Mouse (Mus musculus): Measurements from ENCODE around the gene Sipa1l2.
"Not testable (repeated sequence)": the region's sequence is repeated elsewhere in the genome, so short reads cannot be mapped to it uniquely, and the experiment has no call there.

The Sipa1l2 gene

DNA sequence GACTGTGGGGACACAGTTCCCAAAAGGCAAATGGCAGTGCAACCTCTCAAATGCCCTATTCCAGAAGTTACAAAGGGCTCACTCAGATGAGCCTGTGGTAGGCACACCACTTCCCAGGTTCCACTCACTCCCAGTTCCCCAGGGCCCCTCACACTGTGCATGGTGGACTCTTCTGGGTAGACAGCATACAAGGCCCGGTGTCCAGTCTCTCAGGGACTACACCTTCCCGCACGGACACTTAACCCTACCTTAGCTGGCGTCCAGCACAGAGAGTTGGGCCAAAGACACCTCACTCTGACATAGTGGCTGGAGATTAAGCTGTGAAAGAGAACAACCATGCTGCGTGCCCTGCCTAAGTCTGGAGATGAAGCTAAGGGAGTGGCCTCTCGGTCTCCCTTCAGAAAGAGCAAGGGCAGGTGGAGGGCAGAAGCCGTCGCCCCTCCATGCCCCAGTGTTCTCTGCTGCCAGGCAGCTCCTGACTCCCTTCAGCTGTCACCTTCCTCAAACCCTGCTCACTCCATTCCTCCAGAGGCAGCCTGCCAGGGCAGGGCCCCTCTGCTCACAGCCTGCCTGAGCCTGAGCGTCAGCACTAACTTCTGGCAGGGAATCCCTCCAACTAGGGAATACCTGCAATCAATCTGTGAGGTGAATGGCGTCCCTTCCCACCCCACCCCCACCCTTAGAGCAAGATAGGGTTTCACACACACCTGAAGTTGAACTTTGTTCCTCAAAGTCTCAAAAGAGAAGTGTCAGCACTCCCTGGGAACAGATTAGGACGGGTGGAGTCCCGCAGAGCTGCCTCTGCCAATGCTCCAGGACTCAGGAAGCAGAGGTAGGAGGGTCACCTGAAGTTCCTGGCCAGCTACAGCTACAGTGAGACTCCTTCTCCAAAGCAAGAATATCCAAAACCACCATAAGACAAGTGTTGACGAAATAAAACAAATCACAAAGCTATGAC lies 30.3 kb downstream of the Sipa1l2 start:
- DNase-seq (ENCODE audit: extremely low spot score, low spot score), result no peak

DNA sequence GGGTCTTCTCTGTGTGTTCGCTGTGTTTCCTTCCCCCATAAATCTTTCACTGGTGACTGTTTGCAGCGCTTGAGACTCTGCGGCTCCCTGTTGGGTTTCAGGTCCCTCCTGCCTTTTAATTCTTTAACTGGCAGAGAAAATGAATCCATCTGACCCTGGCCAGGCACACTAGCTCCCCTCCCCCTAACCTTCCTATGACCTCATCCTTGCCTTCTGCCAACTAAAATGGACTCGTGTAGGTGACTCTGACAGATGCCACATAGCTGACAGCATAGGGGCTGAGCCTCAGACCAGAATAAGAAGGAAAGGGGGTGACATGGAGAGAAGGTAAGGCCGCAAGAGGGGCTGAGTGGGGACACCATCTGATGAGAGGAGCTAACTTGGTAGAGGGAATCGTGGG lies 31.3 kb downstream of the Sipa1l2 start:
- DNase-seq (ENCODE audit: extremely low spot score, low spot score), result no peak

DNA sequence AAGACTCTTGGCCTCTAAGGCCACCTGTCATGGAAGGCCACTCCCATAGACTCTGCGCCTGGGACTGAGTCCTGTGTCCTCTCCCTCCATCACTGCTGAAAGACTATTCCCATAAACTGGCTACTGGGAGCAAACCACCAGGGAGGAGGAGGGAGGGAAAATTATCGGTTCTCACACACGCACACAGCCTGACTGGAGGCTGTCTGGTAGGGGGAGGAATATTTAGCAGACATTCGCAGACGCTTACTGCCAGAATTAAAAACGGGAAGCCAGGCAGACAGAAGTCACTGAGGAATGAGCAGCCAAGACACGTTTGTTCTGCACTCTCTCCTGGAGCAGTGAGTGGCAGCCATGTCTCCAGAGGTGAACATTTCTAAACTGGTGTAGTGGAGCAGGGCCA lies 35.9 kb downstream of the Sipa1l2 start:
- DNase-seq (ENCODE audit: extremely low spot score, low spot score), result no peak

DNA sequence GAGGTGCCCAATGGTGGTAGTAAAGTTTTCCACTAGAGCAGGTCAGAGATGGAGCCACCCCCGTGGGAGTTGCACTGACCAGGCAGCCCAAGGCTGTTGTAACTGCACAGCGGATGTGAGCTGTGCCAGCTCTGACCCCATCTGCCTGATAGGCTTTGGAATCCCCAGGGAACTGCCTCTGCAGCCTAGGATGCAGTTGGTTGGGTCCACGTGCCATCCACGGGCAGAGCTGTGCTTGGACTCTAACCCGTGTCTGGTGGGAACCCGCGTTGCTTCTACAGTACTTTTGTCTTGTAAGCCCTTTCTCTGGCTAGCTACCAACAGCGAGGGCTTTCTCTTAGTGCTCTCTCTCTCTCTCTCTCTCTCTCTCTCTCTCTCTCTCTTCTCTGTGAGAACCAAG lies 36.7 kb downstream of the Sipa1l2 start:
- DNase-seq (ENCODE audit: extremely low spot score, low spot score), result no peak

DNA sequence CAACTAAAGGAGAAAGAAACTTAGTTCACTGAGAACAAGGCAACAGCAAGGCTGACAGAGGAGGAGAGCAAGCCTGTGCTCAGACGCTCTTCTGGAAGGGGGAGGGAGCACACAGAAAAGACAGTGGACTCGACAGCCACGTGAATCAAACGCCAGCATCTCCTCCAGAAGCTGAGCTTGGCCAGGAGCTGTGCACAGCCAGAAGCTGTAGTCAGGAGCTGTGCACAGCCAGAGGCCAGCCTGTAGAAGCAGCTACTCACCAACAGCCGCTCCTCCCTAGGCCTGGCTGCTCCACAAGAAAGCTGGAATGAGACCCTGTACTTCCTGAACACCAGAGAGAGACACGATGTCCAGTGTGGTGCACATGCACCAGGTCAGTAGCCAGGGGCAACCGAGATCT lies 37.4 kb downstream of the Sipa1l2 start:
- no peak for DNase-seq (ENCODE audit: extremely low spot score, low spot score)

DNA sequence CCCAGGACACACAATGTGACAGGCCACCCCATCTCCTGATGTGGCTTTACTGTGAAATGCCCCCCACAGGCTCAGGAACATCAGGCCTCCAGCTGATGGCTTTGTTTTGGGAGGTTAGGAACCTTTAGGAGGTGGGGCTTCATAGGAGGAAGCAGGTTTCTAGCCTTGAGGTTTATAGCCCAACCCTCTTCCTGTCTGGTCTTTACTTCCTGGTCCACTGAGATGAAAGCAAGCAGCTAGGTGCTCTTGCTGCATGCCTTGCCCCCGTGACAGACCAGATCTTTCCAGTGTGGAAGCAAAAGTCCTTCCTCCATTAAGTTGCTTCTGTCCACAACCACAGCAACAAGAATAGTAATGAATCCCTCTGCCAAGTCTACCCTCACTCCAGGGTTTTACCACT lies 38.0 kb downstream of the Sipa1l2 start:
- no peak for DNase-seq (ENCODE audit: extremely low spot score, low spot score)

DNA sequence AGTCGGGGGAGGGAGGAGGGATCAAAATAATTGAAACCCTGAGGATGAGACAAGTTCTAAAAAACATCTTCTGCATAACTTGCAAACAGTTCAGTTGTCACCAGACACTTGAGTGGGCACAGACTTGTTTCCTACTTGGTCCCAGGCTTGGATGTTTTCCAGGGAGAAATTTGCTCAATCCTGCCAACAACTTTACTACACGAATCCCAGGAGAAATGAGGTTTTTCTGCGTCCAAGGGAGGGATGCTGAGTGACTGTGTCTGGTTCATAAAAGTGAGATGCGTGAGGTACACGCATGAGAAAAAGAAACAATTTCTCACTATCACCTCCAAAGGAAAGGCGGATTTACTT lies 38.5 kb downstream of the Sipa1l2 start:
- no peak for DNase-seq (ENCODE audit: extremely low spot score, low spot score)

DNA sequence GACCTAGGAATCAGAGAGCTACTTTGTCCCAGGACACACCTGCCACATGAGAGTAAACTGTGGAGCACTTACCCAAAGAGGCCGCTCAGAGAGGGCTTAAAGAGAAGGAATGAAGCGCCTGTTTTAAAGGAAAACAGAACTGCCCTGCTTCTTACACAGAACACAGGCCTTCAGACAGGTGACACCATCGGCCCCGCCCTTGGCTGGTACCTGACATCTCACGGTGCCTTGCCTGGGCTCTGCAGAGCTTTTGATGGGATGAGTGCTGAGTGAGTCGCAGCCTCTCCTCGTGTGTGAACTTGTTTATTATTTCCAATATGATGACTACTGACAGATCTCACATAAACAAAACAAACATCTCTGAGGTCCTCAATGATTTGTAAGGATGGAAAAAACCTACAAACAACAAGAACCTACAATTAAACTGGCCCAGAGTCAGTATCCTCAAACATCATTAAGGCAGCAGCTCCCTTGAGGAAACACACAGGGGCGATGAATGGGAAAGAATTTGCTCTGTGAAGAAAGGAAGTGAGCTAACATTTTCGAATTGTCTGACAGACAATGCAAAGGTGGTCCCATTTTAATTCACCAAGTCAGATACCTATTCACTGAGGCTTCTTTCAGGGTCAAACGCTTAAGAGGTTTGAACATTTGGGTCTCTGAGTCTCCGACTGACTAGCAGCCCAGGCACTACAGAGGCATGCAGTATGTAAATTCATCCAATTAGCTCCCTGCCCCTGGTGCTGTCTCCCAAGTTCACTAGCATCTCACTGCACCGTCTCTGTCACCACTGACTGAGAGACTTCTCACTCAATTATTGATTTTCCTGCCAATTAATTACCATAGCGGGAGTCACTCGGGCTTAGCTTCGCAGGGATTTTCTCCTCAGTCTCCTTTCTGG lies 39.2 kb downstream of the Sipa1l2 start:
- no peak for DNase-seq (ENCODE audit: extremely low spot score, low spot score)

DNA sequence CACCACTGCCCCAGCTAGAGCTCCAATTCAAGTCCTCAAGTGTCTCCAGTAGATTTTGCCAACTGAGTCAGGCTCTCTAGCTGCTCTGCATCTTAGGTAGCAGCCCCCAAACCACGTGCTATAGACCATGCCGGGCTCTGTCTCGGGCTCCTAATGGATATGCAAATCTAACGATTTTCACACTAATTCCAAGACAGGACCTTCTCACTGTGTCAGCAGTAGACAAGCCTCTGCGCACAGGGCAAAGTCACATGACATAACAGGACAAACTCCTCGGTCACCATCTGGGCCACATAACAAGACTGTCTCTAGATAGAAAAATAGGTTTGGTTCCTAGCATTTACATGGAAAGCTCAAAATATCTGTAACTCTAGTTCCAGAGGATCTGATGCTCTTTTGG lies 40.6 kb downstream of the Sipa1l2 start:
- DNase-seq (ENCODE audit: extremely low spot score, low spot score), result no peak

DNA sequence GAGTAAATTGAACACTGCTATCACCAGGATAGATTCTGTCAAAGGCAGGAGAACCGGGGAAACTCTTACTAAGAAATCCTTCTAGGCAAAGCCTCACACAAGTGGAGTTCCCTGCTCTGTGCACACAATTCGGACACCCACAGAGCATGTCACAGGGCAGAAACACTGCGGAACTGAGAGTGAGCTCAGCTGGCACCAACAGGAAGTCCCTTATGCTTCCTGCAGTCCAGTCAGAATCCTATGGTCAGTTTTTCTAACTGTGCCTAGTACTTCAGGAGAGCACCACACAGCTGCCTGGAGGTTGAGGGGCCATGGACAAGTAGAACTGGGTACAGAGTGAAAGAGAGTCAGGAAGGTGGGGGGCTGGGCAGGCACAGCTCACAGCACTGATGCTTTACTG lies 41.7 kb downstream of the Sipa1l2 start:
- DNase-seq (ENCODE audit: extremely low spot score, low spot score), result no peak

DNA sequence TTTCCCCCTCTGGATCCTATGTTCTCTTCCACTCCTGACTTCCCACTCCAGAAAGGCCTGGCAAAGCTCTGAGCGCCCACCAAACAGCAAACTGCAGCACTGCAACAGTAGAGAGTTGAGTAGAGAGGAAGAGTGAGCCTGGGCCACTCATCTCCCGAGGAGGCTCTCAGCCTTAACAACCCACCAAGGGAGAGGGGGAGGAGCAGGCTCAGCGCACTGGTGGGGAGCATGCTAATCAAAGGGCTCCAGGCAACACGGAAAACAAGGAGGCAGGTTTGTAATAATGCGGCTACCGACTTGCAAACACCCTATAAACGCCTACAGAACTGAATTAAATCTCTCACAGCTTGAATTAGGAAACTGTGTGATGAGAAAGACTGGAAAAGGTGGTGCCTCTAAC lies 42.6 kb downstream of the Sipa1l2 start:
- DNase-seq (ENCODE audit: extremely low spot score, low spot score), result no peak

DNA sequence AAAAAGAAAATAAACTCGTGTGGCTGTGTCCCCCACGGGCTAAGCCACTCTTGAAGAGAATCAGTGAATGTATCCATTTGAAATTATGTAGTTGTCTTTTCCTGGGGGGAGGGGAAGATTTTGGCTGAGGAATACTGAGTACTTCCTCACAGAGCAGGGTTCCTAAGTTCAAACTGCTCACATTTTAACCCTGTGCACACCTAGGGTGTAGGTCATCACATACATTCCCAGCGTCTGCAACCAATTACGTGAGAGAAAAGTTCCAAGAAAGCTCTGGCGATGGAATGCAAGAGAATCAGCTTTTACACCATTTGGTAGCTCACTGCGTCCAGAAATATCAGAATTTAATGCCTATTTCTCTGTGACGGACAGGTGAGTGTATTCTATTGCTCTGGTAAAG lies 43.0 kb downstream of the Sipa1l2 start:
- no peak for DNase-seq (ENCODE audit: extremely low spot score, low spot score)

DNA sequence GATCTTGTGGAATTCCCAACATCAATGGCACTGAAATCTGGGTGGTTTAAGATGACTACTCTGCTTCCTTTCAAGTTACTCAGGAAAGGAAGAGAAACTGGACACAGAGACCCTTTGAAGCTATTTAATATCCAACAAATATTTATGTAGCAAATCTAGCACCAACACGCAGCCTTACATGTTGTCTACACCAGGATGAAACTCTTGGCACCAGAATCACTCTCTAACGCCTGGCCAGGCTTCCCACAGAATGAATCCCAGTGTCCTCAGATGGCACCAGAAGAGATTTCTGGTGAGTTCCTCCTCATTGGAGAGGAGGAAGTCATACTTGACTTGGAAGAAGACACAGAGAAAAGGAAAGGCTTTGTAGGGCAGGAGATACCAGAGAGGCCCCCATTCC lies 45.1 kb downstream of the Sipa1l2 start:
- no peak for DNase-seq (ENCODE audit: extremely low spot score, low spot score)

DNA sequence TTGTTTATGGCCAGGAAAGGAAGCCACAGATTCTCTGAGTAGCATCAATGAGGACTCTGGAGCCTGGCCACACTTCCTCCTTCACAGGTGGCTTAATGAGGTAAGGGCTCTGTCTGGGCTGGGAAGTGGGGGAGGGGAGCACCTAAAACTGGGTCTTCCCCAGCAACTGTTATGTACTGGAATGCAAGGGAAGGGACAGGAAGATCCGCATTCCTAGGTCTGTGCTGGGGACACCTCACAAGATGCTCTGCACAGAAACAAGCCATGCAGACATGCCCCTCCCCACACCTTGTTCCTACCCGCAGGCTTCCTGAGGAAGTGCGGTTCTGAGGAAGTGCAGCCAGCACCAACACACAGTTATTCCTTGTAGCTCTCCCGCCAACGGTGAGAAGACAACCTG lies 46.4 kb downstream of the Sipa1l2 start:
- no peak for DNase-seq (ENCODE audit: extremely low spot score, low spot score)

DNA sequence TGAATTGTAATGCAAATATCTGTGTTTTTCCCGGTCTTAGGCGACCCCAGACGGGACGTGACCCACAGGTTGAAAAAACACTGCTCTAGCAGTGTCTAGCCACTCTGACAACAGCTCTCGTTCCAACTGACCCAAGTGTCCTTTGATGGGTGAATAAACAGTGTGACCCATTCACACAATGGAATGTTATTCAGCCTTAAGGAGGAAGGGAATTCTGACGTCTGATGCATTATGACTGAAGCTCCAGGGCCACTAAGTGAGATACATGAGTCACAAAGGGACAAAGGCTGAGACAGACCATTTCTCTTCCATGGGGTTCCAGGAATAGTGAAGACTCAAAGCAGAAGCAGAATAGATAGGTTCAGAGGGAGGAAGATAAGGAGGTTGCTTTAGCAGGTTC lies 47.5 kb downstream of the Sipa1l2 start:
- no peak for DNase-seq (ENCODE audit: extremely low spot score, low spot score)

DNA sequence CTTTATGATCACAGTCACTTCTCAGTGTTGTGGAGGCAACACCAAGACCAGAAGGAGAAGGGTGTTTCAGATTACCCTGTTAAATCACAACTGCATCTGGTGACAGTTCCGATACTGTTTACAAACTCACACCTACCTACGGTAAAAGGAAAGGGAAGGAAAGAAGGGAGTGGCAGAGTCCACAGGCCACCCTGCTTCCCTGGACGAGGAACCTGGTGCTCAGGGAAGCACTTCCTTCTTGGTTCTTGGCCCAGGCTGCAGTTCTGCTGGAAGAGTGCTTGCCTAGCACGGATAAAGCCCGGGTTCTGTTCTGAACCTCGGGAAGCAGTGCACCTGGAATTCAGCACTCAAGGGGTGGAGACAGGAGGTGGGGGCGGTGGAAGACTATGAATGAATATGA lies 48.5 kb downstream of the Sipa1l2 start:
- DNase-seq (ENCODE audit: extremely low spot score, low spot score), result no peak

DNA sequence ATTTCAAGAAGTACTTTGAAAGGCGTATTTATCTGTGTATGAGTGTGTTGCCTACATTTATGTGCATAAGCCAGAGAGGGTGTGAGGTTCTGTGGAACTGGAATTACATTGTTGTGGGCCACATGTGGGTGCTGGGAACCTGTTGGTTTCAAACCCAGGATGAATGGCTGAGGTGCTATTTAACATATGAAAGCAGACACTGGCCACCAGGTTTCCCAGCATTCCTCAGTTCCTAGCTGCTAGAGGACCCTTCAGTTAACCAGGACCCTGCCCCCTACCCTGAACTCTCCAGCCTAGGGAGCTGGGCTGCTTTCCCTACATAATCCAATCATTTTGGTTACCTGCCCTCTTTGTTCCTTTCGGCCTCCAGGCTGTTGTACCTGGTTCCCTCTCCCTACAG lies 49.3 kb downstream of the Sipa1l2 start:
- DNase-seq (ENCODE audit: extremely low spot score, low spot score), result not testable (repeated sequence)

DNA sequence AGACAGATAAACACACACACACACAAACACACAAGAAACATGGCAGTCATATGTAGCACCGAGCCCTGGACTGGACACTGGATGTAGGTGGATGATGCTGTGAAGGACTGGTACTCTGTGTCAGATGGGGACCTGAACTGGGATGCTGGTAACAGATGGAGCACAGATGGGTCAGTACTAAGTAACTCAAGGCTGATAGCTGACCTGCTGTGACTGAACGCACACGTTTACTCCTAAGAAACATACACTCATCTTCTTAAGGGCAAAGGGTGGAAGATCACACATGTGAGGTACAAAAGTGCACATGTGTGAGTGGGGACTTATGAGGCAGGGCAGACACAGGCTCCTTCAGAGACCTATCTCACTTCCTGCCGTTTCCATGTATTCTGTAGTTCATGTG lies 50.7 kb downstream of the Sipa1l2 start:
- no peak for DNase-seq (ENCODE audit: extremely low spot score, low spot score)

DNA sequence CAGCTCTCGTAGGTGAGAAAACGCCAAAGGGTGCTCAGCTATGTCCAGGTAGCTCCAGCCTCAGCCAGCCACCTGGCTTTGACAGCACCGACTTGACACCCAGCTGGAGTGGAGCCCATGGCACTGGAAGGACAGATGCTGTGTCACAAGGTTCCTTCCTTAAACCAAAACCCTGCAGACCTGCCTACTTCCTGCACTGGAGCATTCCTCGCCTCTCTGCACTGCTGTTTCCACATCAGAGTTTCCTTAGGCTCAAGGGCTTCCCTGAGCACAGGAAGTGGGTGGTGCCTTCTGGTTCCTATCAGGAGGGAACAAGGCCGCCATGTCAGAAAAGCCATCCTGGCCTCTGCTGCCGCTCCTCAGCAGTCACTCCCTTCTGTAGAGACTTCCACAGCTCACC lies 51.3 kb downstream of the Sipa1l2 start:
- DNase-seq (ENCODE audit: extremely low spot score, low spot score), result no peak

DNA sequence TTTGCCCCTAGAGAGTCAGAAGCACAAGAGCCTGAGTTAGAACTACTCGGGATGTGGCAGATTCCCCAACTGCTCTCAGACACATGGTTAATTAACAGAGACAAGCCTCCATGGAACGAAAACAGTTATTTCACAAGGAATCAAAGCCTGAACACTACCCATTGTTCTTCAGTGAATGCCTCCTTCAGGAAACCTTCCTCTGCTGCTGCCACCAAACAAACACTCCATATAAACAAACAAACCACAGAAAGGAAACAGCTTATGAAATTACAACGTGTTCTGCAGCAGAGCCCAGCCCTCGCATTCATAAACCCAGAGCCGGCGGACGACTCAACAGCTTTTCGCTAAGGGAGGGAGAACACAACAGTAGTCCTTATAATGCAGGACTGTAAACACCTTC lies 52.2 kb downstream of the Sipa1l2 start:
- no peak for DNase-seq (ENCODE audit: extremely low spot score, low spot score)

DNA sequence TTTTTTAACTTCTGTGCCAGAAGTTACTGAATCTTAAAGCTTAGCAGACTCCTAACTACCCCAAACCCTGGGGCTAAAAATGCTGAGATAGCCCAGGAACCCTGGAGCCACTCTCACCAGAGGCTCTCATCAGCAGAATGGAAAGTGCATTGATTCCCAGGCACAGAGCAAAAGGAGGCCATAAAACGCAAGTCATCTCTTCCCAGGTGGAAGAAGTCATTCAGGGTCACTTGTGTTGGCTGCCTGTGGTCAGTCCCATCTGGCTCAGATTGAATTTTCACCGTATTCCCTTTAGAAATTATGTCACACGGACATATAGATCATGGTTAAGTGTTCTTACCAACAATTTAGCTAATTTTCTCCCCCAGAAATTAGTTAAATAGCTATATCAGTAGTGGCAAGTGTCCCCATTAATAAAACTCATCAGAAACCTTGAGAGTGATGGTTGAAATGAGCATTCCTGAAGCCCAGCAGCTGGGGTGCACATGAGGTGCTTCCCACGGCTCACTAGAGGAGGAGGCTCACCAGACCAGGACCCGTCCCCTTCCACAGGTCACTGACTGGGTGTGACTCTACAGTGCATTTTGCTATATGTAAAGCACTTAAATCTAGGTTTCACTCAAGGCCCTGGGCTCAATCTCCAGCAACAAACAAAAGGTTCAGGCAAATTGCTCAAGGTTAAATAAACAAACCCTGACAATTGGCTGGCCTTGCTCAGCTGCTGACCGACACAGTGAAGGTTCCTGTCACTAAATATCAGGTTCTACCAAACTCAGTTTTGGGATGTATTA lies 53.3 kb downstream of the Sipa1l2 start:
- no peak for DNase-seq (ENCODE audit: extremely low spot score, low spot score)

DNA sequence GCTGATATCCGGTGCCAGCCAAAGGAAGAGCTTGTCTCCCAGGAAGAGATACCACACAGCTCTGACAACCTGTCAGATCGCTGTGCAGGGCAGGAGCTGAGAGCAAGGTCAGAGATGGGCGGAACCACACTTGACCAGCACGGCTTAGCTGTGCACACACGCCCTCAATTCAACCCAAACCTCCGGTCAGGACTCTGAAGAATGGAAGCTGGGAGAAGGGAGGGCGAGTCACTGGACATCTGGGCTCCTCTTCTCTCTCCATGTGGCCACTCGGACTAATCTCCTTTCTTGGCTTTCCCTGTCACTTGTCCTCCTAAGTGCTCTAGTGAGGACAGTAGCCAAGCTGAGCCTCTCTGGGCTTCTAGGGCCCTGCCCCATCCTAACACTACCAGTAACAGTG lies 53.9 kb downstream of the Sipa1l2 start:
- no peak for DNase-seq (ENCODE audit: extremely low spot score, low spot score)
